In the genomic region with DNA sequence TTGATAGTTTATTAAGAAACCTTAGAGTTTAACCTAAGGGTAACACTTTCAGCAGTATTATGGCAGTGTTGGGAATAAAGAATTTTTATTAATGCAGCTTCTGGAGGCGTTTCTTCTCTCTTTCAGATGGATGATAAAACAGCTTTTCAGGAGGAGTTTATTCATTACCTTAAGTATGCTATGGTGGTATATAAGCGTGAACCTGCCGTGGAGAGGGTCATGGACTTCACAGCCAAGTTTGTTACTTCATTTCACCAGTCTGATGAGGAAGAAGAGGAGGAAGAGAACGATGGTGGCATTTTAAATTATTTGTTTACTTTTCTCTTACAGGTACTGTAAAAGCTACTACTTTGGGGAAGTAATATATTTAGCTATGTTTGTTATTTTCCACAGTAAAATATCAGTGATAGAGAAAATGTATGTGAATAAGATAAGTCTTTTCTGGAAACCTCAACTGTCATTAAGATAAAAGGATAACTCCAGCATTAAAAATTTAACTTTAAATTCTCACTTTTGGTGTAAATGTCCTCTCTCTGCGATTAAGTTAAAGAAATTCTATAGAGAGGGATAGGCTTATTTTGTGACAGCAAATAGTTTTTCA, we compare ENCODE assay signal across 8 mouse cellular contexts. TPM values are rescaled to one million over a fixed set of nuclear protein-coding genes. Genes with fewer than 3 reads are reported as not detected.
A peak's percentile ranks its signal among the peaks of the same experiment; 100 is the strongest.
DNase-seq lines count a peak whose midpoint lies in the region; ATAC-seq and TF ChIP-seq lines count a peak whose summit lies in the region.

No protein-coding gene starts in this region.

- H3K27me3 ChIP-seq in heart, embryonic 16.5 days (ENCODE audit: control insufficient read depth, insufficient read depth, low read length) = no peaks in the 10 kb centered on the region
- no peaks in the 10 kb centered on the region for H3K27me3 ChIP-seq in hindbrain, embryonic 15.5 days
- no peaks in the 10 kb centered on the region for H3K27me3 ChIP-seq in midbrain, embryonic 13.5 days

- H3K4me1 ChIP-seq in heart, embryonic 16.5 days (ENCODE audit: control insufficient read depth, insufficient read depth, low read length) = peaks cover 11% of the 10 kb centered on the region; the same call in 1 of the 2 replicates
- peaks cover 3% of the 10 kb centered on the region; the same call in 1 of the 2 replicates for H3K4me1 ChIP-seq in bone marrow macrophage, adult 2 months (ENCODE audit: control insufficient read depth, insufficient read depth, low read length)
- H3K4me1 ChIP-seq in hindbrain, embryonic 15.5 days (replicated peaks) = peaks cover 13% of the 10 kb centered on the region
- peaks cover 16% of the 10 kb centered on the region for H3K4me1 ChIP-seq in midbrain, embryonic 13.5 days (replicated peaks)

- no peak for DNase-seq in heart, adult 18-20 months
- no peak for DNase-seq in right cerebral cortex, postnatal 25 days
- DNase-seq in thymus, postnatal 0 days (ENCODE audit: low spot score) = no peak
- DNase-seq in lung, postnatal 10 days = no peak

- H3K4me2 ChIP-seq in heart, embryonic 16.5 days (ENCODE audit: low read depth, low read length) = peak overlapping the region; percentile 94
- no peak overlapping the region for H3K4me2 ChIP-seq in hindbrain, embryonic 15.5 days
- peak overlapping the region; percentile 97 for H3K4me2 ChIP-seq in midbrain, embryonic 13.5 days (replicated peaks)

- ATAC-seq in heart, embryonic 16.5 days (replicated peaks; ENCODE audit: extremely low read depth, insufficient read depth, low FRiP score) = no peak
- ATAC-seq in hindbrain, embryonic 15.5 days (ENCODE audit: low FRiP score, low read depth) = no peak
- no peak for ATAC-seq in midbrain, embryonic 13.5 days

- TF ChIP-seq POLR2A in bone marrow macrophage, adult 2 months (IDR thresholded peaks at IDR 0.05; ENCODE audit: borderline replicate concordance, low read depth, low read length) = no peak

- peaks cover 7% of the 10 kb centered on the region; the same call in 1 of the 2 replicates for H3K36me3 ChIP-seq in heart, embryonic 16.5 days (ENCODE audit: control insufficient read depth, insufficient read depth)
- H3K36me3 ChIP-seq in hindbrain, embryonic 15.5 days = no peaks in the 10 kb centered on the region
- no peaks in the 10 kb centered on the region; the same call in 1 of the 2 replicates for H3K36me3 ChIP-seq in midbrain, embryonic 13.5 days

- H3K4me3 ChIP-seq in heart, embryonic 16.5 days (ENCODE audit: low read length) = peak overlapping the region; percentile 37
- H3K4me3 ChIP-seq in bone marrow macrophage, adult 2 months (ENCODE audit: insufficient read depth, low read length) = peak overlapping the region; percentile 23; the same call in 1 of the 2 replicates
- peak overlapping the region; percentile 76 for H3K4me3 ChIP-seq in hindbrain, embryonic 15.5 days
- H3K4me3 ChIP-seq in midbrain, embryonic 13.5 days (replicated peaks) = peak overlapping the region; percentile 80

- no peak overlapping the region for H3K27ac ChIP-seq in heart, embryonic 16.5 days (ENCODE audit: low read length)
- H3K27ac ChIP-seq in bone marrow macrophage, adult 2 months (ENCODE audit: insufficient read depth, low read depth, low read length) = no peak overlapping the region
- H3K27ac ChIP-seq in hindbrain, embryonic 15.5 days (replicated peaks) = no peak overlapping the region
- H3K27ac ChIP-seq in midbrain, embryonic 13.5 days = no peak overlapping the region

- 52% methylated on average over 5 of the region's 5 CpGs for WGBS in heart, embryonic 16.5 days
- 53% methylated on average over 5 of the region's 5 CpGs for WGBS in hindbrain, embryonic 15.5 days
- WGBS in midbrain, embryonic 13.5 days = 54% methylated on average over 5 of the region's 5 CpGs

- no peaks in the 10 kb centered on the region for H3K9me3 ChIP-seq in heart, embryonic 16.5 days (replicated peaks; ENCODE audit: control insufficient read depth, low read length)
- no peaks in the 10 kb centered on the region for H3K9me3 ChIP-seq in hindbrain, embryonic 15.5 days
- no peaks in the 10 kb centered on the region for H3K9me3 ChIP-seq in midbrain, embryonic 13.5 days

- TF ChIP-seq CTCF in bone marrow macrophage, adult 2 months (IDR thresholded peaks at IDR 0.05; ENCODE audit: low read depth, low read length) = no peak

- peak overlapping the region; percentile 86; the same call in 1 of the 2 replicates for H3K9ac ChIP-seq in heart, embryonic 16.5 days (ENCODE audit: low read length)
- no peak overlapping the region for H3K9ac ChIP-seq in hindbrain, embryonic 15.5 days
- no peak overlapping the region for H3K9ac ChIP-seq in midbrain, embryonic 13.5 days (replicated peaks)

RNA-seq across cellular contexts. Expression of gene Ncapg, which starts 1.3 kb away (rescaled TPM):
- polyA plus RNA-seq in heart, embryonic 16.5 days (2015; fragmentation: Nextera tagmentation; extraction: Ambion mirVana) = 31.2 and 34.2 TPM in 2 replicates
- total RNA-seq in heart, adult 18-20 months (2021) = under 1 TPM; 0.44 to 0.84 TPM
- 23.5 and 28.6 TPM in 2 replicates for polyA plus RNA-seq in bone marrow macrophage, adult 2 months (2012; ENCODE audit: insufficient read depth, insufficient read length, missing spikeins)
- polyA plus RNA-seq in hindbrain, embryonic 15.5 days (2015; fragmentation: Nextera tagmentation; extraction: Ambion mirVana) = 8.2 and 10.5 TPM in 2 replicates
- 22.7 and 26.8 TPM in 2 replicates for polyA plus RNA-seq in midbrain, embryonic 13.5 days (2015; fragmentation: Nextera tagmentation; extraction: Ambion mirVana)
- 64.0 and 70.1 TPM in 2 replicates for polyA plus RNA-seq in thymus, postnatal 0 days (2015; fragmentation: Nextera tagmentation; extraction: Ambion mirVana)

RNA-seq across cellular contexts. Expression of gene Fam184b, which starts 31.6 kb away (rescaled TPM):
- polyA plus RNA-seq in heart, embryonic 16.5 days (2015; fragmentation: Nextera tagmentation; extraction: Ambion mirVana) = 0.12 and 0.25 TPM in 2 replicates
- total RNA-seq in heart, adult 18-20 months (2021) = under 1 TPM; 0.05 to 0.08 TPM
- polyA plus RNA-seq in bone marrow macrophage, adult 2 months (2012; ENCODE audit: insufficient read depth, insufficient read length, missing spikeins) = not detected in 2 replicates
- polyA plus RNA-seq in hindbrain, embryonic 15.5 days (2015; fragmentation: Nextera tagmentation; extraction: Ambion mirVana) = 9.5 and 10.3 TPM in 2 replicates
- 1.7 and 1.9 TPM in 2 replicates for polyA plus RNA-seq in midbrain, embryonic 13.5 days (2015; fragmentation: Nextera tagmentation; extraction: Ambion mirVana)
- 0.14 and 0.20 TPM in 2 replicates for polyA plus RNA-seq in thymus, postnatal 0 days (2015; fragmentation: Nextera tagmentation; extraction: Ambion mirVana)

Comparison
In these comparisons a context has a peak if more than half of its experiments do, and no peak if none do; other contexts are left out.
1. H3K4me3 ChIP-seq: peak in every context shown above with its lines; median percentile 80 in midbrain, embryonic 13.5 days; 76 in hindbrain, embryonic 15.5 days; 37 in heart, embryonic 16.5 days; 23 in bone marrow macrophage, adult 2 months.